Mouse (Mus musculus) cerebellum, adult 2 months (tissue): ENCODE measurements around the gene Zcchc7. TPM values are rescaled to one million over a fixed set of nuclear protein-coding genes. Genes with fewer than 3 reads are reported as not detected.

Experiments
- DNase-seq, 2 experiments: peaks; one replicate each; pipeline ENCODE4 v3.0.0; 2021
- H3K27ac ChIP-seq: fragments of 200-500 bp; 2 replicates; pipeline ENCODE4 v1.5.1; 2012; ENCODE audit warnings: low read length, control low read depth, inconsistent platforms; ENCODE audit not compliant: insufficient read depth
- H3K27me3 ChIP-seq: fragments of 200-500 bp; 2 replicates; pipeline ENCODE4 v1.6.1; 2012; ENCODE audit warnings: inconsistent platforms, mild to moderate bottlenecking, low read length, moderate library complexity; ENCODE audit not compliant: control insufficient read depth, insufficient read depth
- H3K4me1 ChIP-seq: fragments of 200-500 bp; 2 replicates; pipeline ENCODE4 v1.6.1; 2011; ENCODE audit warnings: low read length; ENCODE audit not compliant: control insufficient read depth, insufficient read depth
- H3K4me3 ChIP-seq: fragments of 200-500 bp; replicated peaks from 2 replicates; pipeline ENCODE3; 2011; ENCODE audit warnings: mild to moderate bottlenecking, low read depth, low read length, control low read depth; ENCODE audit not compliant: insufficient read depth
- CTCF ChIP-seq: fragments of 200-500 bp; IDR thresholded peaks from 2 replicates; pipeline ENCODE4 v1.5.1; 2011; ENCODE audit warnings: low read depth, mild to moderate bottlenecking, control low read depth, low read length, moderate library complexity, borderline replicate concordance; ENCODE audit not compliant: insufficient read depth
- POLR2A ChIP-seq: fragments of 200-500 bp; IDR thresholded peaks from 2 replicates; pipeline ENCODE4 v1.6.1; 2011; ENCODE audit warnings: low read length, control low read depth, borderline replicate concordance; ENCODE audit not compliant: insufficient read depth
- WGBS: fragments of 180-500 bp; shearing (Covaris S2); methylation state at CpG from one replicate; pipeline ENCODE4 v1.1.7; 2018; 5-methylcytosine and 5-hydroxymethylcytosine counted together
- polyA plus RNA-seq: library from polyadenylated mRNA; depleted of rRNA; stranded (reverse); fragments of >200 nt; gene quantifications from 2 replicates; pipeline ENCODE4 v1.2.3, GENCODE M21; 2012

Gene Zcchc7
- polyA plus RNA-seq, 1 experiment, result 58.0 TPM

DNA sequence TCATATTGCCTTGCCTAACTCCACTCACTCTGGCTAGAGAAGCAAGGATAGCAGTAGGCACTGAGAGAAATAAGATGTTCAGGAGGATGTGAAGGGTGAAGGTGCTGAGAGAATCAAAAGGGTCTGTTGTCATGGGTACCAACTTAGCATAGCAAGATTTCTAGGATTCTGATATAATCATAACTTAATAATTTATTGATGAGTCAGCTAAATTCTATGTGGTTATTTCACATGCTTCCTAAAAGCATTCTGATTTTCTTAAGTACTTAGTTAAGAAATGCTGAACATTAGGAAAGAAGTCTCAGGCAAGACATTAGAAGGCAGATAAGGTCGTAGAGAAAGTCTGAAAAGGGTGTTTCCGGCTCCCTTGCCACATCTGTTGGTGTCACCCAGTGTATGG, 172.3 kb downstream of the Zcchc7 start:
- no peak for DNase-seq
- H3K27ac ChIP-seq, result no peak overlapping the region
- no peak overlapping the region for H3K4me3 ChIP-seq
- TF ChIP-seq POLR2A, result no peak
- no peak for TF ChIP-seq CTCF
- no peaks in the 10 kb centered on the region for H3K4me1 ChIP-seq
- 87% methylated on average over 2 of the region's 2 CpGs for WGBS
- H3K27me3 ChIP-seq, result no peaks in the 10 kb centered on the region

DNA sequence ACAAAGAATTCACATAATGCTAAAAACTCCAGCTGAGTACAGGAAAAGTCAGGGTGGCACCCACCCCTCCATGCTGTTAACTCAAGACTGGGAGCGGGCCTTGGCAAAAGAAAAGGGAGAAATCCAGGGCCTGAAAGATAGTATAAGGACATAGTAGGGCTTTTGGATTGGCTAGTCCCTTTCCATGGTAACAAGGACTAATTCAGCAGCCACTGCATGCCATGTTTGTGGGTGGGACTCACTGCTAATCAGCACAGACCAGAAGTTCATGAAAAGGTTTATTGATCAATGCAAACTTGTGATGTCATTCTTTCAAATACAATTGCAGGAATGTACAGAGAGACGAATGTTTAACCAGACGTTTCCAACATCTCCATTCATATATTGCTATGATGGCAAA, 173.1 kb downstream of the Zcchc7 start:
- no peak for DNase-seq
- H3K4me3 ChIP-seq, result no peak overlapping the region
- H3K27ac ChIP-seq, result no peak overlapping the region
- H3K27me3 ChIP-seq, result no peaks in the 10 kb centered on the region
- H3K4me1 ChIP-seq, result no peaks in the 10 kb centered on the region
- 82% methylated on average over 3 of the region's 3 CpGs for WGBS
- no peak for TF ChIP-seq CTCF
- no peak for TF ChIP-seq POLR2A

DNA sequence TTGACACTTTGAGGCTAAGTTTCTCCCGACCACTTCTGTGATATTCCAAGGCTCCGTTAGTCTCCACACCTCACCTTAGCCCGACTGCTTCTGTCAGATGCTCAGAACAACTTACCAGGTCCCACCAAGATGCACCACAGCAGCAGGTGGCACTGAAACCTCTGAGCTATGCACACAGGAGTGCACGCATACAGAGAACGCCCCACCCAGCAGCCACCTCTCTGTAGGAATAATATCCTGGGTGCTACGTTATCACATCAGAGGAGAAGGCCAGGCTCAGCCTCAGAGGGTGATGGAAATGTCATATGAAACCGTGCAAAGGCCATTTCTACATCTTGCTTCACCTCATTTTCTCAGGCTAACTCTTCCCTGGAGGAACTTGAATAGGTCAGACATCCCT, 174.7 kb downstream of the Zcchc7 start:
- no peaks in the 10 kb centered on the region for H3K27me3 ChIP-seq
- no peaks in the 10 kb centered on the region for H3K4me1 ChIP-seq
- TF ChIP-seq POLR2A, result no peak
- no peak for TF ChIP-seq CTCF
- no peak overlapping the region for H3K27ac ChIP-seq
- no peak for DNase-seq
- 95% methylated on average over 7 of the region's 7 CpGs for WGBS
- no peak overlapping the region for H3K4me3 ChIP-seq

DNA sequence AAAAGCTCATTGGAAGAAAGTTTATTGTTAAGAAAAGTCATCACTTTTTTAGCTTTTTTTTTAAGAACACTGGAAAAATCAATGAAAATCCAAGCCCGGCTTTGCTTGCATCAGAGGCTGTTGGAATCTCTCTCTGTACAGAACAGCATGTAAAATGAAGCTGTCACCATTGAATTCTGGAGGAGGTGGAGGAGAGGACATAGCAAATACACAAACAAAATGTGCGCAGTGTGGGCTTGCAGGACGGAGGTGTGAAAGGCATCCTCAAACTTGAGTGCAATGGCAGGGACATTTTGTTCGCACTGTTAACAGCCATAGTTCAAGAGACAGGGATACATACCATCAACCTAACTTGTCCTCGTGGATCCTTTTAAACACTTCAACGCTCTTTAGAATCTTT, 176.1 kb downstream of the Zcchc7 start:
- H3K4me3 ChIP-seq, result no peak overlapping the region
- TF ChIP-seq CTCF, result no peak
- H3K27me3 ChIP-seq, result no peaks in the 10 kb centered on the region
- H3K4me1 ChIP-seq, result no peaks in the 10 kb centered on the region
- no peak overlapping the region for H3K27ac ChIP-seq
- WGBS, result 96% methylated on average over 6 of the region's 6 CpGs
- no peak for DNase-seq

DNA sequence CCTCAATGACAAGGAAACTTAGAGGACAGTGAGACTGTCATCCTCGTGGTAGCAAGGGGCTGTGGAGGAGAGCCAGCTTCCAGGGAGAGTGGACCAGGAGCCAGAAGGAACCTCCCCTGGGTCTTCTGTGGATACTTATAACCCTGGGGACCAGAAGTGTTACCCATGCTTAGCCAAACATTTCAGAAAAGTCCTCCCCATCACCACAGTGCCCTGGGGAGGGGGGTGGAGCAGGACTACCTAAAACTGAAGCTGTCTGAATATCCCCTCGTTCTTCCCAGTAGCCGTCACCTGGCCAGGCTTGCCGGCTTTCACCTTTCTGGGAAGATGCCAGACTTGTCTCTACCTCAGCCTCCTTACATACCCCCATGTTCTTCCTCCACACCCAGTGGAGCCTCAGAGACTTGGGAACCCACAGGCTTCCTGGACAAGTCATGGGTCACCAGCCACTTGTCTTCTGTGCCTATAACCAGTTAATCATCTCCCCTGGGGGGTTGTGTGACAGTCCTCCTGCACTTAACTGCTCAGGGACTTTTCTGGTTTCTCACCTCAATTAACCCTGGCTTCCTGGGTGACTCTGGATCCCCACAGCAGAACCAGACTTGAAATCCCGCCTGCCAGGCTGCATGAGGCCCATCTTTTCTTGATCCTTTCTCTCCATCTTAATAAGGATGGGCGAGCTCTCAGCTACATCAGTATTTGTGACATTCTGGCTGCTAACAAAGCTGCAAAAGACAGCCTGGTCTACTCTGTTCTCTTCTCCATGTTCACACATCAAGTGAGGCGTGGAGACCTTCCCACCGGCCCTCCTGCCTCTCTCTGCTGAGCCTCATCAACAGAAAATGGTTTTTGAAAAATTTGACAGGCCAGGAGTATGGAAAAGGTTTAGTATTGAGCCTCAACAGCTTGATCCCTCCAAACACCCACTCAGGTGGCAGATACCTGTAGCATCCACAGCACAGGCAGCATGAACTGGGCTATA, 183.0 kb downstream of the Zcchc7 start:
- no peak for TF ChIP-seq POLR2A
- no peak for TF ChIP-seq CTCF
- DNase-seq, result no peak
- 68% methylated on average over 8 of the region's 8 CpGs for WGBS
- H3K27me3 ChIP-seq, result no peaks in the 10 kb centered on the region
- no peak overlapping the region for H3K27ac ChIP-seq
- no peaks in the 10 kb centered on the region for H3K4me1 ChIP-seq
- no peak overlapping the region for H3K4me3 ChIP-seq

DNA sequence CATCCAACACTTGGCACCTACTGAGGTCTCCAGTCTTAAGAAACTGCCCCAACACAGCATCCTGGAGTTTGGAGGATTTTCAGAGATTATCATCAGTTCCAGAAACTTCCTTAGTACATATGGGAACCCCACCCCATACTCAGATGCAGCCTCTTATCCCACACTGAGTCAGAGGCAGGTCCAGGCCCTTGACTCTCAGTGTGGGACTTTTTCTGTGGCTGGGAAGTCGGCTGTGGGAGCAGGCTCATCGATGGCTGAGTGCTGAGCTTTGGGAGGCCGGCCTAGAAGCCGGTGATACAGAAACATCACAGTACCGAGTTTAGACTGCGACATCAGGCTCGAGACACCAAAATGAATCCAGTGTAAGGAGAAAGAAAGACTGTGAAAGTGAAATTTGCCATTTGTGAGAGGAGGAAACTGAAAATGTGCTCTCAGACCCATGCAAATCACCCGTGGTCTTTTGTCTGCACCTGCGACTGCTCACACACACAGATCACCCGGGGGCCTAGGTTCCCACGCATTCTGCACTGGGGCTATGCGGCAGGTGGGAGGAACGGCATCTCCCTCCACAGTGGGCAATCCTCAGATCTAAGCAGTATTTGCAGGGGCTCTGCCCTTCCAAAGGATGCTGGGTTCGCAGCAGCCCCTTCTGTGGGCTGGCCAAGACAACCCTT, 184.0 kb downstream of the Zcchc7 start:
- H3K4me3 ChIP-seq, result no peak overlapping the region
- H3K27ac ChIP-seq, result no peak overlapping the region
- no peak for TF ChIP-seq POLR2A
- TF ChIP-seq CTCF, result no peak
- no peaks in the 10 kb centered on the region for H3K4me1 ChIP-seq
- no peaks in the 10 kb centered on the region for H3K27me3 ChIP-seq
- no peak for DNase-seq
- WGBS, result 81% methylated on average over 14 of the region's 14 CpGs

DNA sequence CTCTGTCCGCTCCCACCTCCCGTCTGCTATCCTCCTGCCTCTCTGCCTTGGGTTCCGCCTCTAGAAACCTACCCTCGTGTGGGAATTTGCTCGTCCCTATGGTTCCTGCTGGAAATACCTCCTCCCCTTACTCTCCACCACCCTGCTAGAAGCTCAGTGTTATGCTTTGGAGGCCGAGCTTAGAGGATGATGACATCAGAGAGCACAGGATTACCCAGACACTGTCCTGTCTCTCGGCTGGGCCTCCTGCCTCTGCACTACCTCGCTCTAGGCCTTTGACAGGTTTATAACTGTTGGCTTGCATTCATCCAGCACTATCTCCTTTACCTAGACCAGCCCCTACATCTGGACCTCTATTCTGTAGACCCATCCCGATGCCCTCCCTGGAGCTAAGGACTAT, 184.6 kb downstream of the Zcchc7 start:
- no peak overlapping the region for H3K4me3 ChIP-seq
- no peaks in the 10 kb centered on the region for H3K4me1 ChIP-seq
- WGBS, result 79% methylated on average over 9 of the region's 9 CpGs
- H3K27ac ChIP-seq, result no peak overlapping the region
- no peaks in the 10 kb centered on the region for H3K27me3 ChIP-seq
- DNase-seq, result no peak
- TF ChIP-seq POLR2A (no peak), CTCF (no peak)

DNA sequence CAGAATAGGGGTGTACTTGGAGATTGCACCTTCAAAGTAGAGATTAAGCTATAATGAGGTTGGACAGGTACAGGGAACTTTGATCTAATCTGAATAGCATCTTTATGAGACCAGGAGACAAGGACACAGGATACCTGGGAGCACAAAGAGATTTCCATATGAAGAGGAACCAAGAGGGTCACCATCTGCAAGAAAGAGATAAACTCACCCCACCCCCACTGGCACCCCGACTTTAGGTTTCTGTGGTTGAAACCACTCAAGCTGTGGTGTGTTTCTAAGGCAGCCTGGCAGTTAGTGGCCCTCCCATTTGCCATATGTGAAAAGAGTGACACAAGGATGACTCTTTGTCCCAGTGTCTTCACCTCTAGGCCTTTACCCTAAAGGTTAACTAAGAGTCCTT, 186.6 kb downstream of the Zcchc7 start:
- Histone ChIP-seq H3K4me3 (no peak overlapping the region), H3K27ac (no peak overlapping the region), H3K27me3 (no peaks in the 10 kb centered on the region), H3K4me1 (no peaks in the 10 kb centered on the region)
- WGBS, result 82% methylated on average over 1 of the region's 1 CpGs
- no peak for TF ChIP-seq CTCF
- DNase-seq, result no peak
